Mouse (Mus musculus): ENCODE data around the gene Purb. TPM values are rescaled to one million over a fixed set of nuclear protein-coding genes. Genes with fewer than 3 reads are reported as not detected.

Purb gene
- 67.2 TPM for total RNA-seq (2023)

GRCm38 (mm10) chr11:6475867-6476484 lies at the start of gene Purb:
Purb (minus strand) TSS chr11:6475917.

GRCm38 (mm10) chr11:6520507-6521173 lies 44.9 kb upstream of the Purb start, which contains the start of gene Myo1g:
Myo1g (minus strand) TSS chr11:6520965.

DNA sequence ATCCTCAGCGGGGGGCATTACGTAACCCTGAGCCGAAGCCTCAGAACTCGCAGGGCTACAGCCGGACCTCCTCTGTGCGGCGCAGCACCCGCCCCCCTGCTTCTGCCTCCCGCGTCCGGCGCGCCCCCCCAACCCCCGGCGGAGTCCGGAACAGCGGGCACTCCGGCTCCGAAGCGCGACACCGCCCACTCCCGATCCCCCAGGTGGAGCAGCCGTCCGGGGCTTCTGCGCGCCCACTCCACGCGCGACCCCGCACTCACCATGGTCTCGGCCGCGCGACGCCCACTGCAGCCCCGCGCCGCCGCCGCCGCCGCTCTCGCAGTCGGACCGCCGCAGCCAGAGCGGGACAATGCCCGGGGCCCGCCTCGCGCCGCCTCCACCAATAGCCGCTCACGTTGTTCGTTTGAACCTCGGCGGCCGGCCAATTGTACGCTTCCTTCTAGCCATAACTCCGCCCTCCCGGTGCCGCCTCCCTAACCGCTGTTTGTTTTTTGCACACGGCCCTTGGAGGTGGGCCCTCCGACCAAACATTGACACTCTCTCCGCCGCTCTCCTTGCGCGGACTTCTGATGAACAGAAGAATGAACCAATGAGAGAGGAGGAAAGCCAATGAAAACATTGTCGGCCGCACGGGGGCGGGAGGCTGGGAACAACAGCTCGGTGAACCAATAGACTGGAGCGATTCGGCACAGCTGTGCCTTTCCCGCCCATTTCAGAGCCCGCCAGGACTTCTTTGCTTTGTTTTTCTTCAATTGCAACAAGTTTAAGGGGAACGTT lies 31.5 kb downstream of the Purb start, which contains the start of gene H2afv:
TSS of gene H2afv (minus strand) at position 367 of the 777 bp plus-strand sequence.

Other genes starting within 250 kb of the Purb start
- 0.12 TPM for gene Npc1l1, start 245.8 kb downstream of the Purb start, total RNA-seq (2023)
- 73.5 TPM for gene Ddx56, start 208.1 kb downstream of the Purb start, total RNA-seq (2023)
- 34.9 TPM for gene Tmed4, start 201.0 kb downstream of the Purb start, total RNA-seq (2023)
- gene Ogdh, start 184.3 kb downstream of the Purb start, total RNA-seq (2023): 165 TPM
- gene Zmiz2, start 86.8 kb downstream of the Purb start, total RNA-seq (2023): 90.7 TPM
- gene Ppia, start 60.5 kb downstream of the Purb start, total RNA-seq (2023): 1,278 TPM
- gene H2afv, start 31.5 kb downstream of the Purb start, total RNA-seq (2023): 53.0 TPM
- 216 TPM for gene Myo1g, start 45.0 kb upstream of the Purb start, total RNA-seq (2023)
- 345 TPM for gene Ccm2, start 71.0 kb upstream of the Purb start, total RNA-seq (2023)
- not detected for gene Nacad, start 130.1 kb upstream of the Purb start, total RNA-seq (2023)
- 156 TPM for gene Tbrg4, start 150.2 kb upstream of the Purb start, total RNA-seq (2023)
- gene Wap, start 162.7 kb upstream of the Purb start, total RNA-seq (2023): not detected
- 51.6 TPM for gene Ramp3, start 182.6 kb upstream of the Purb start, total RNA-seq (2023)

Measured in CD4-positive naive resting alpha-beta T cell, adult 57 days (primary cell).